Mouse (Mus musculus) C2C12 (cell line): ENCODE data around the gene 4933407L21Rik. TPM values are rescaled to one million over a fixed set of nuclear protein-coding genes. Genes with fewer than 3 reads are reported as not detected.

ENCODE experiments used
- H3K27me3 ChIP-seq: one replicate; pipeline ENCODE4 v1.6.1; 2011; ENCODE audit not compliant: control insufficient read depth, insufficient read depth, insufficient read length
- H3K36me3 ChIP-seq: one replicate; pipeline ENCODE4 v1.6.1; 2011; ENCODE audit not compliant: control insufficient read depth, insufficient read depth
- H3K4me3 ChIP-seq: one replicate; pipeline ENCODE4 v1.5.1; 2011; ENCODE audit warnings: mild to moderate bottlenecking, control low read depth; ENCODE audit not compliant: poor library complexity, insufficient read depth, severe bottlenecking
- H3K79me2 ChIP-seq: one replicate; pipeline ENCODE4 v1.6.1; 2011; ENCODE audit not compliant: control insufficient read depth, insufficient read depth
- H3K79me3 ChIP-seq: one replicate; pipeline ENCODE4 v1.6.1; 2011; ENCODE audit warnings: low read depth, control low read depth
- H3ac ChIP-seq: one replicate; pipeline ENCODE3; 2011; ENCODE audit warnings: low read depth; ENCODE audit not compliant: control insufficient read depth, insufficient read length
- CEBPB ChIP-seq: IDR thresholded peaks from one replicate; pipeline ENCODE4 v1.6.1; 2011; ENCODE audit warnings: low read depth, mild to moderate bottlenecking, control low read depth, moderate library complexity
- CTCF ChIP-seq: IDR thresholded peaks from one replicate; pipeline ENCODE4 v1.5.1; 2011; ENCODE audit not compliant: control insufficient read depth, insufficient read depth, insufficient read length
- FOSL1 ChIP-seq: IDR thresholded peaks from one replicate; pipeline ENCODE4 v1.8.0; 2011; ENCODE audit warnings: mild to moderate bottlenecking, low read length; ENCODE audit not compliant: poor library complexity, insufficient read depth, severe bottlenecking
- MAX ChIP-seq: IDR thresholded peaks from one replicate; pipeline ENCODE4 v1.6.1; 2011; ENCODE audit warnings: mild to moderate bottlenecking, control low read depth
- MYOD1 ChIP-seq: IDR thresholded peaks from one replicate; pipeline ENCODE4 v1.6.1; 2011; ENCODE audit warnings: low read depth; ENCODE audit not compliant: control insufficient read depth, insufficient read length
- MYOG ChIP-seq: IDR thresholded peaks from one replicate; pipeline ENCODE4 v1.6.1; 2011; ENCODE audit not compliant: control insufficient read depth, insufficient read length; ENCODE audit errors: extremely low read depth
- USF1 ChIP-seq: IDR thresholded peaks from one replicate; pipeline ENCODE4 v1.6.1; 2011; ENCODE audit warnings: low read depth, mild to moderate bottlenecking, control low read depth, moderate library complexity
- polyA plus RNA-seq: library from polyadenylated mRNA; unstranded; fragments of >200 nt; fragmentation: generic; extraction: Trizol; gene quantifications from one replicate; pipeline ENCODE4 v1.2.1, GENCODE M21; 2012; ENCODE audit warnings: missing spikeins

The 4933407L21Rik gene
- polyA plus RNA-seq, 1 experiment = not detected

- no peak overlapping the region for H3K4me3 ChIP-seq
- no peak for TF ChIP-seq MYOG
- no peak for TF ChIP-seq FOSL1
- no peak for TF ChIP-seq CEBPB
- no peak for TF ChIP-seq USF1
- peaks cover under 1% of the 10 kb centered on the region for H3K79me2 ChIP-seq
- peaks cover 1% of the 10 kb centered on the region for H3K79me3 ChIP-seq
- H3K27me3 ChIP-seq = no peaks in the 10 kb centered on the region
- H3ac ChIP-seq = no peak overlapping the region
- peaks cover 10% of the 10 kb centered on the region for H3K36me3 ChIP-seq
Measured at GRCm38 (mm10) chr1:85900521-85901333, 27.6 kb upstream of the 4933407L21Rik start.

DNA sequence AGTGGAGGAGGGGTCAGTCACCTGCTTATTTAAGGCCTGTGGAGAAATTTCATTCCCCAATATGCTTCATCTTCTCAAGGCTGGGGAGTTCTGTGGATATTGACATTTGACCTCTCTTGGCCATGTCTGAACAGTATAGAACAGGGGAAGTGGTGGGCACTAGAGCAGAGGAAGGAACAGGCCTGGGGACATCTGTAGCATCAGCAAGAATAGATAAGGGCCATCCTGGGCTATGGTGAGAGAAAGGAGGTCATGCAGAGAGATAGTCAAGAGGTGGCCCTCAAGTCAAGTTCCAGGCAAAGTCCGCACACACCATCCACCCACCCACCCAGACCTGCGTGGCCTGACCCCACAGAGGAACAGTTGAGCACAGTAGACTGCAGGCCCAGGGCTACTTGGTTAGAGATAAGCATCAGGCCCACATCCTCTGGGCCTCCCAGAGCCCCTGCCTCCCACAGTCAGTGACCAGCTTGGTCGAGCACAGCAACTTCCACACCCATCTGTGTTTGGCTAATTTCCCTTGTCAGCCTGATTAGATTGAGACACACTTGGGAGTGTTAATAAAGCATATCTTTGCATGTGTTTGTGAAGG lies 26.7 kb upstream of the 4933407L21Rik start:
- Histone ChIP-seq H3K36me3 (peaks cover 12% of the 10 kb centered on the region), H3K79me2 (no peaks in the 10 kb centered on the region), H3ac (no peak overlapping the region), H3K27me3 (no peaks in the 10 kb centered on the region), H3K79me3 (no peaks in the 10 kb centered on the region), H3K4me3 (no peak overlapping the region)
- TF ChIP-seq CTCF (no peak), MAX (no peak), CEBPB (no peak), MYOG (no peak), USF1 (no peak), FOSL1 (no peak), MYOD1 (no peak)

DNA sequence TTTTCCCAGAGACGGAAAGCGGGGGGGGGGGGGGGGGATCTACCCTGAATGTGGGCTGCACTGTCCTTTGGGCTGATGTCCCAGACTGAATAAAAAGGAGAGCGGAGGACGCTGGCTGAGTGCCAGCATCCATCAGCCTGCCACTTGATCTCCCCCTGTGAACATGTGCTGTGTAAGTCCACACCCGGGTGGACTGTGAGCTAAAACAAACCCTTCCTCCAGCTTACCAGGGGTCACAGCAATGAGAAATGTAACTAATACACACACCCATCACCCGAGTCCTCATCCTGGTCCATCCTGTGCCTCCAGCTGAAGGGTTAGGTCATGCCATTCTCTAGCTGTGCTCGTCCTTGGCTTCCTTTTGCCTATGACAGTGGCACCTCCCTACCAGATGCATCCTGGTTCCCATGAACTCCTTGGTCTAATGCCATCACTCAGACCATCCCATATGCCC lies 26.1 kb upstream of the 4933407L21Rik start:
- Histone ChIP-seq H3K4me3 (no peak overlapping the region), H3K79me2 (no peaks in the 10 kb centered on the region), H3ac (no peak overlapping the region), H3K36me3 (peaks cover 17% of the 10 kb centered on the region), H3K79me3 (no peaks in the 10 kb centered on the region), H3K27me3 (no peaks in the 10 kb centered on the region)
- TF ChIP-seq MYOG (no peak), CTCF (no peak), MAX (no peak), CEBPB (no peak), FOSL1 (no peak), MYOD1 (no peak), USF1 (no peak)

- H3K4me3 ChIP-seq = no peak overlapping the region
- TF ChIP-seq CEBPB = no peak
- TF ChIP-seq MYOG = no peak
- TF ChIP-seq FOSL1 = no peak
- TF ChIP-seq CTCF = no peak
- TF ChIP-seq MAX = no peak
- TF ChIP-seq USF1 = no peak
- no peaks in the 10 kb centered on the region for H3K79me3 ChIP-seq
- no peak overlapping the region for H3ac ChIP-seq
- H3K27me3 ChIP-seq = no peaks in the 10 kb centered on the region
- no peaks in the 10 kb centered on the region for H3K79me2 ChIP-seq
- H3K36me3 ChIP-seq = peaks cover 21% of the 10 kb centered on the region
Measured at GRCm38 (mm10) chr1:85906892-85907291, 21.4 kb upstream of the 4933407L21Rik start.

DNA sequence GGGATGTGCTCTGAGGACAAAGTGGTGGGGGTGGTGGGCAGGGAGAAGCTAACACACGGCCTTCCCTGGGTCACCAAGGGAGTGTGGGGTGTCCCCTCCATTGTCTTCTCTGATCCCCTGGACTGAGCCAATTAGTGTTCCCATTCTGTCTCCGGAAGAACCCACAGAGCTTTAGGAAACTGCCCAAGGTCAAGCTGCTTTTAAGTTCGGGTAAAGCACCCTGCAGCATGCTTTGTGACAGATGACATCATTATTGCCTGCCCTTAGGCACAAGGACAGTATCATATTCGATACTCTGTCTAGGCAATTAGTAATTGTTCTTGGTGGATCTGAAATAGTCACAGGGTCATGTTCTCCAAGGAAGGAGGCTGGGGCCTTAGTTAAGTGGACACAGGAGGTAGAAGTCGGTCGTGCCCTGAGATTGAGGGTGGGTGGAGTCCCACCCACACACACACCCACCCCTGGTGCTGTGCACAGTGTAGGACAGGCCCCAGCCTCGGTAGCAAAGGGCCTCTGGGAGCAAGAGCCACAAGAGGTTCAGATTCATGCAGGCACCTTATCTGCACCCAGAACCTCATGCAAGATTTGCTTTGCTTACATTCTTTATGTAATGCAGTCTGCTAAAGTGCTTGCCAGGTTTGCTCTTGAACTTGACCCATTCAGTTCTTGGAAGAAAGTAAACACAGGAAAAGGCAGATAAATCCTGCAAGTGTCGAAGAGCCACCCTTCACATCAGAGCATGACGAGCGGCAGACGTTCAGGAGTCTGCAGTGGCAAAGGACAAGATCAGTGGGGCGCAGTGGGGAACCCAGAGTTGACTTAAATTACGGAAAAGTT lies 19.3 kb upstream of the 4933407L21Rik start:
- H3K27me3 ChIP-seq = no peaks in the 10 kb centered on the region
- no peak overlapping the region for H3K4me3 ChIP-seq
- TF ChIP-seq CEBPB (no peak), FOSL1 (no peak), MYOD1 (no peak), MYOG (no peak), USF1 (no peak), MAX (no peak), CTCF (no peak)
- H3ac ChIP-seq = no peak overlapping the region
- peaks cover 21% of the 10 kb centered on the region for H3K36me3 ChIP-seq
- no peaks in the 10 kb centered on the region for H3K79me2 ChIP-seq
- no peaks in the 10 kb centered on the region for H3K79me3 ChIP-seq
